Mouse (Mus musculus): ENCODE results near the gene Elovl6. TPM values are rescaled to one million over a fixed set of nuclear protein-coding genes. Genes with fewer than 3 reads are reported as not detected.

The Elovl6 gene
- polyA plus RNA-seq, 1 experiment = 0.01 TPM

DNA sequence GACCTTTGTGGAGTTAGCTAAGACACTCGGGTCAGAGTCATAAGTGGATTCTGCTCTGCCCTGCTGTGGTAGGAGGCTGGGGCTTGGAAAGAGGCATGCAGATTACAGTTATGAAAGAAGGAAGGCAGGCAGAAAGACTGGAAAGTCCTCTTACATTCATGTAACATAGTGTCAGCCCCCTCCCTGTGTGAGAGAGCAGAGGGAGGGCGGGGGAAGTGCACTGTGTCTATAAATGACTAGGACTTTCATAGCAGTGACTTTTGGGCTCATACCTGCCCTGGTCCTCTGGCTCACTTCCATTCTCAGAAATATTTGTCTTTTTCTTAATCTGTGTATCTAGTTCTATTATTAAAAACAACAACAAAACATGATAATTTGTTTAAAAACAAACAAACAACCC lies 33.9 kb downstream of the Elovl6 start:
- TF ChIP-seq TAL1 (IDR thresholded peaks at IDR 0.05; ENCODE audit: low read length) (no peak), GATA1 (IDR thresholded peaks at IDR 0.05; ENCODE audit: low read length) (no peak)
- Histone ChIP-seq H3K9me3 (ENCODE audit: control insufficient read depth, low read length) (peaks cover 2% of the 10 kb centered on the region; the same call in 1 of the 2 replicates), H3K27me3 (ENCODE audit: control insufficient read depth) (no peaks in the 10 kb centered on the region), H3K36me3 (ENCODE audit: control insufficient read depth) (peaks cover 3% of the 10 kb centered on the region), H3K4me1 (ENCODE audit: control insufficient read depth) (peaks cover 15% of the 10 kb centered on the region), H3K4me3 (replicated peaks) (no peak overlapping the region)

DNA sequence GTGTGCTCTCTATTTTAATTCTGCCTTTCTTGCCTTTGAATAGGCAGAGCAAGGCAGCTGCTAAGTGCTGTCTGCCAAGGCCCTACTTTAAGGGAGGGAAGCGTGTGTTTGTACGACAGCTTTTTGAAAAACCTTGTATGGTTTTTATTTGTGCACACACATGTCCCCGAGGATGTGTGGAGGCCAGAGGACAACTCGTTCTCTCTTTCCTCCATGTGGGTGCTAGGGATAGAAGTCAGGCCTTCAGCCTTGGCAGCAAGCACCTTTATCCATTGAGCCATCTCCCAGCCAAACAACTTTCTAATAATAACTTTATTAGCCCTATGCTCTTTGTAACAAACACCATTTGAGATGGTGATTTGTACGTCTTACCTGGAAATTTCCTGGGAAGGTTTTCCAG lies 34.7 kb downstream of the Elovl6 start:
- no peak for TF ChIP-seq TAL1 (IDR thresholded peaks at IDR 0.05; ENCODE audit: low read length)
- TF ChIP-seq GATA1 (IDR thresholded peaks at IDR 0.05; ENCODE audit: low read length) = no peak
- H3K36me3 ChIP-seq (ENCODE audit: control insufficient read depth) = peaks cover 3% of the 10 kb centered on the region

DNA sequence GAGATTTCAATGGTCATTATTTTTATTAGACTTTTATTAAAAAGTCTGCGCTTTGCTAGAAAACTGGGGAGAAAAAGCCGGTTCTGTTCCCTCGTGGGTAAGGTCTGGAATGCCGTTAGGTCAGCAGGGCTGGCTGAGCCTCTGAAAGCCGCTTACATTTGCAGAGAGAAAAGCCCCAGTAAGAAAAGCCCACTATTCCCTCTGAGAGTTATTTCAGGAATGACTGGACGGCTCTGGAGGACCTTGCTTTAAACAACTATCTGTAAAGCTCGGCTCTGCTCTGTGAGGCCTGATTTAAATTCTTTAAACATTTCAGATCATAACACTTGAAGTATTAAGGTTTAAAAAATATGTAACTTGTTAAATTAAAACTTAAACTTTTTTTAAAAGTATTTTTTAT lies 36.4 kb downstream of the Elovl6 start:
- Histone ChIP-seq H3K4me3 (replicated peaks) (no peak overlapping the region), H3K36me3 (ENCODE audit: control insufficient read depth) (peaks cover 6% of the 10 kb centered on the region), H3K9me3 (ENCODE audit: control insufficient read depth, low read length) (peaks cover 2% of the 10 kb centered on the region; the same call in 1 of the 2 replicates), H3K27me3 (ENCODE audit: control insufficient read depth) (no peaks in the 10 kb centered on the region), H3K4me1 (ENCODE audit: control insufficient read depth) (peaks cover 15% of the 10 kb centered on the region)
- no peak for TF ChIP-seq GATA1 (IDR thresholded peaks at IDR 0.05; ENCODE audit: low read length)
- TF ChIP-seq TAL1 (IDR thresholded peaks at IDR 0.05; ENCODE audit: low read length) = no peak

More for the DNA sequence above, 34.7 kb downstream of the Elovl6 start:
- peaks cover 15% of the 10 kb centered on the region for H3K4me1 ChIP-seq (ENCODE audit: control insufficient read depth)
- no peak overlapping the region for H3K4me3 ChIP-seq (replicated peaks)
- H3K9me3 ChIP-seq (ENCODE audit: control insufficient read depth, low read length) = peaks cover 2% of the 10 kb centered on the region; the same call in 1 of the 2 replicates
- H3K27me3 ChIP-seq (ENCODE audit: control insufficient read depth) = no peaks in the 10 kb centered on the region

DNA sequence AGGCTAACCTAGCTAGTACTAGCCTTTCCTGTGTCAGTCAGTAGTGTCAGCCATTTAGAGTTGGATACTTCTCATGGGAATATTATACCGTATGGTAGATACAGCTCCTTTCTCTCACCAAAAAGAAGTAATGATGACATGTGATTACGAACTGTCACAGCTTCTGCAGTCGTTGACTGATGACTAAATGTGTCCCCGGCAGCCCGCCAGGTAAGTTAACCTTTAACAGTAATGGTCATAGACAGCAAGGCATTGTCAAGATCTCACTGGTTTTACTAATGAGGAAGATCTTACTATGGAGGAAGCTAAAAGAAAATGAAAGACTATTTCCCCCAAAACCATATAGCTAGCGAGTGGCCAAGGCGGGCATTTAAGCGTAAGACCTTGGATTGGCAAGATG lies 38.8 kb downstream of the Elovl6 start:
- Histone ChIP-seq H3K4me3 (replicated peaks) (no peak overlapping the region), H3K4me1 (ENCODE audit: control insufficient read depth) (peaks cover 6% of the 10 kb centered on the region), H3K9me3 (ENCODE audit: control insufficient read depth, low read length) (no peaks in the 10 kb centered on the region), H3K27me3 (ENCODE audit: control insufficient read depth) (no peaks in the 10 kb centered on the region), H3K36me3 (ENCODE audit: control insufficient read depth) (peaks cover 3% of the 10 kb centered on the region)
- no peak for TF ChIP-seq GATA1 (IDR thresholded peaks at IDR 0.05; ENCODE audit: low read length)

DNA sequence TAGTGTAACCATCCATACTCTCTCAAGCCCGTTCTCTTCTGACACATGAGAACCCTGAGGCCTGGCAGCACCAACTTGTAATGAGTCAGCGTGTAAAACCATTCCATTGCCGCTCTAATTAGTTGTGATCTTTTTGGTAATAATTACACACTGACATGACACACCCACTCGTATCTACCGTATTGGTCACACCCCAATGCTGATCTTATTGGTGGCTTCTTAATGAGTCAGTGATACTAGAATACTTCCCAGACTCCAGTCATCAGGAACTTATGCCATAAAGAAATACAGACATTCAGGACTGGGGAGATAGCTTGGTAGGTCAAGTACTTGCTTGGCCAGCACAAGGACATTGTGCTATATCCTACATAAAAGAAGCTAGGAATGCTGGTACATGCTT lies 39.5 kb downstream of the Elovl6 start:
- H3K36me3 ChIP-seq (ENCODE audit: control insufficient read depth) = peaks cover 3% of the 10 kb centered on the region
- H3K4me1 ChIP-seq (ENCODE audit: control insufficient read depth) = no peaks in the 10 kb centered on the region
- no peaks in the 10 kb centered on the region for H3K9me3 ChIP-seq (ENCODE audit: control insufficient read depth, low read length)
- TF ChIP-seq TAL1 (IDR thresholded peaks at IDR 0.05; ENCODE audit: low read length) (no peak), GATA1 (IDR thresholded peaks at IDR 0.05; ENCODE audit: low read length) (no peak)
- no peak overlapping the region for H3K4me3 ChIP-seq (replicated peaks)
- H3K27me3 ChIP-seq (ENCODE audit: control insufficient read depth) = no peaks in the 10 kb centered on the region

DNA sequence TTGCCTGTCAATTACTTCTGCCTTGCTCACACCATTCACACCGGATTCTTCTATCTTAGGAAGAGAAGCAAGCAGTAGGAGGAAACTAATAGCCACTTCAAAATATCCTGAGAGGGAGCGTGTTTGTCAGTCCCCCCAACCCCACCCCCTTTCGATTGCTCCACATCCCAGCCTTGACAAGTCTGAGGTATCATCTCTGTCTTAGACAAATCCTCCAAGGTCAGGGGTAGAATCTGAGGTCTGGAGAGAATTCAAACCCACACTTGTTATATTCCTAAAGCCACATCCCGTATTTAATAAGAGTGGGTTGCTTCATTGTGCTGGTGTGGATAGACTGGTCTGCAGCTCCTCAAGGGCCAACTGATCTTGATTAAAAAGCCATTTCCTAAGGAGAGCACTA lies 40.8 kb downstream of the Elovl6 start:
- Histone ChIP-seq H3K27me3 (ENCODE audit: control insufficient read depth) (no peaks in the 10 kb centered on the region), H3K36me3 (ENCODE audit: control insufficient read depth) (peaks cover 3% of the 10 kb centered on the region), H3K4me3 (replicated peaks) (no peak overlapping the region), H3K4me1 (ENCODE audit: control insufficient read depth) (no peaks in the 10 kb centered on the region), H3K9me3 (ENCODE audit: control insufficient read depth, low read length) (no peaks in the 10 kb centered on the region)
- TF ChIP-seq GATA1 (IDR thresholded peaks at IDR 0.05; ENCODE audit: low read length) (no peak), TAL1 (IDR thresholded peaks at IDR 0.05; ENCODE audit: low read length) (no peak)

DNA sequence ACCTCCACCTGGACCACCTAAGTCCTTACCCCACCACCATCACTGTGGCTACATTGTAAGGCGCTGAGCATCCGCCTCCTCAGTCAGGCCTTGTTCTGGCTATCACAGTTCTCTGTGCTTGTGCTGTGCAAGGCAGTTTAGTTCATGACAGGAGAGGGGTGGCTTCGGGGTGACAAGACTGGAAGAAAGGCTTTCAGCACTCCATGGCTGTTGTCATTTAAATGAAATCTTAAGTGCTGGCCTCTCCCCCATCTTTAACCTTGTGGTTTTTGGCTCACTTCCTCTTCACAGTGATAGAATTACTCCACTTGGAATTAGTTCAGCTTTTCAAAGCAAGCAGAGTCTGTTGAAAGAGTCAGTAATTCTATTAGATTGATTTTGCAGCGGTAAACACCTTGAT lies 41.5 kb downstream of the Elovl6 start:
- H3K4me1 ChIP-seq (ENCODE audit: control insufficient read depth) = no peaks in the 10 kb centered on the region
- TF ChIP-seq GATA1 (IDR thresholded peaks at IDR 0.05; ENCODE audit: low read length) = no peak
- TF ChIP-seq TAL1 (IDR thresholded peaks at IDR 0.05; ENCODE audit: low read length) = no peak
- no peak overlapping the region for H3K4me3 ChIP-seq (replicated peaks)
- H3K36me3 ChIP-seq (ENCODE audit: control insufficient read depth) = peaks cover 3% of the 10 kb centered on the region
- no peaks in the 10 kb centered on the region for H3K27me3 ChIP-seq (ENCODE audit: control insufficient read depth)
- no peaks in the 10 kb centered on the region for H3K9me3 ChIP-seq (ENCODE audit: control insufficient read depth, low read length)

DNA sequence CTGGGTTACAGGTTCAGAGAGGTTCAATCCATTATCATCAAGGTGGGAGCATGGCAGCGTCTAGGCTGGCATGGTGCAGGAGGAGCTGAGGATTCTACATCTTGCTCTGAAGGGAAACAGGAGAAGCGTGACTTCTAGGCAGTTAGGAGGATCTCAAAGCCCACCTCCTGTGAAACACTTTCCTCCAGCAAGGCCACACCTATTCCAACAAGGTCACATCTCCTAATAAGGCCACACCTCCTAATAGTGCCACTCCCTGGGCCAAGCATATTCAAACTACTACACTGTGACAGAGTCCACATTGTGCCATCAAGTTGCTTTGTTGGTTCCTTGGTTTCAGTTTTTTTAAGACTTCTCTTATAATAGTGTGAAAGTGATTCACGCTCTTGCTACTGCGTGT lies 42.9 kb downstream of the Elovl6 start:
- H3K9me3 ChIP-seq (ENCODE audit: control insufficient read depth, low read length) = no peaks in the 10 kb centered on the region
- TF ChIP-seq GATA1 (IDR thresholded peaks at IDR 0.05; ENCODE audit: low read length) (no peak), TAL1 (IDR thresholded peaks at IDR 0.05; ENCODE audit: low read length) (no peak)
- H3K4me1 ChIP-seq (ENCODE audit: control insufficient read depth) = no peaks in the 10 kb centered on the region
- no peaks in the 10 kb centered on the region for H3K27me3 ChIP-seq (ENCODE audit: control insufficient read depth)
- peaks cover 3% of the 10 kb centered on the region for H3K36me3 ChIP-seq (ENCODE audit: control insufficient read depth)
- no peak overlapping the region for H3K4me3 ChIP-seq (replicated peaks)

DNA sequence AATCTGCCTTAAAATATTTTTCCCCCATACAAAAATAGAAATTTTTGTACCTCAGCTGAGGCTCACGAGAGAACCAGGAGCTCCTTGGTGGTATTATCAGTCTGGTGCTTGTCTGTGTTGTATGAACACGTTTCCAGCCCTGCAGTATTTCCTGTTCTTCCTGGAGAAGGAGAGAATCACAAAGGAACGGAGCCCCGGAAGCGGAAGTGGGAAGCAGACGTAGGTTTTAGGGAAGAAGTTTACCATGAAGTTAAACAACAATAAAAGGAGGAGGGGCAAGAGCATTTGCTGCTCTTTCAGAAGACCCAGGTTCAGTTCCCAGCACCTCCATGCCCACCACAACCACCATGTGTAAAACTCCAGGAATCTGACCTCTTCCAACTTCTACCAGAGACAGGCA lies 44.4 kb downstream of the Elovl6 start:
- Histone ChIP-seq H3K4me3 (replicated peaks) (no peak overlapping the region), H3K36me3 (ENCODE audit: control insufficient read depth) (peaks cover 3% of the 10 kb centered on the region)
- no peak for TF ChIP-seq GATA1 (IDR thresholded peaks at IDR 0.05; ENCODE audit: low read length)

DNA sequence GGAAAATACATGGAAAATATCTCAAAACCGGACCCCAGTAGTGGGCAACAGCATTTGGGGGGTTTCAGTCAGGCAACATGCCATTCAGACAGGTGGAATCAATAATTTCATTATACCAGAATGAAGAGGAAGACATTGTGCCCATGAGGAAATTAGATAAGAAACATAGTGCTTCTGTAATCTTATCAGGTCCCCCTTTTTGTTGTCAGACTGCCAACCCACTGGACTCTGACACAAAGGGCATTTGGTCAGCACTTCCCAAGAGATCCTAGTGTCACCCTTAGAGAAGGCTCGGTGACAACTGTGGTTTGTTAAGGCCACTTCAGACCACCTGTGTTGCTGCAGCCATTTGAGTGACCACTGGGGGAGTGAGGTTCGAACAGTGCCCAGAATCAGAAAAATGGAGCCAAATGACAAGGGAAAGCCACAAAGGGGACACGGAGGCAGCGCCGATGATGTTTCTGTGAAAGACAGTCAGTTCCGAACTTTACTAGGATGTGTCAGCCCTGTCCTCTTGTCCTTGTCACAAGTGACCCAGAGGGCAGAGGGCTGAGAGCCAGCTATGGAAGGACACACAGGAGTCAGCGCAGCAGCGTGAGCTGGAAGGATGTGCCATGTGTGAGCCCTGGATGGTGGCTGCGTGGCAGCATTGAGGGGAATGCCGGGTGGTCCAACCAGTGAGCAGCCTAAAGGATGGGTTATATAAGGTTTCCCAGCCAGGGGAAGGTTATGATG lies 46.8 kb downstream of the Elovl6 start:
- H3K36me3 ChIP-seq (ENCODE audit: control insufficient read depth) = no peaks in the 10 kb centered on the region
- H3K4me1 ChIP-seq (ENCODE audit: control insufficient read depth) = no peaks in the 10 kb centered on the region
- TF ChIP-seq TAL1 (IDR thresholded peaks at IDR 0.05; ENCODE audit: low read length) (no peak), GATA1 (IDR thresholded peaks at IDR 0.05; ENCODE audit: low read length) (no peak)
- H3K9me3 ChIP-seq (ENCODE audit: control insufficient read depth, low read length) = no peaks in the 10 kb centered on the region
- H3K4me3 ChIP-seq (replicated peaks) = no peak overlapping the region
- no peaks in the 10 kb centered on the region for H3K27me3 ChIP-seq (ENCODE audit: control insufficient read depth)

More for the DNA sequence above, 44.4 kb downstream of the Elovl6 start:
- Histone ChIP-seq H3K9me3 (ENCODE audit: control insufficient read depth, low read length) (no peaks in the 10 kb centered on the region), H3K4me1 (ENCODE audit: control insufficient read depth) (no peaks in the 10 kb centered on the region), H3K27me3 (ENCODE audit: control insufficient read depth) (no peaks in the 10 kb centered on the region)

Measured in erythroblast, embryonic 14.5 days (primary cell).